Mouse (Mus musculus) thymus, adult 2 months (tissue): ENCODE measurements around the gene Fyb2.

Experiments used
- CTCF ChIP-seq: fragments of 200-500 bp; IDR thresholded peaks from 2 replicates; pipeline ENCODE4 v1.5.1; 2012; ENCODE audit warnings: mild to moderate bottlenecking, control low read depth, low read length, moderate library complexity, borderline replicate concordance; ENCODE audit not compliant: control insufficient read depth, poor library complexity, insufficient read depth; ENCODE audit errors: extremely low read depth
- POLR2A ChIP-seq: fragments of 200-500 bp; IDR thresholded peaks from 2 replicates; pipeline ENCODE4 v1.6.1; 2012; ENCODE audit warnings: mild to moderate bottlenecking, low read length, control low read depth, moderate library complexity; ENCODE audit not compliant: control insufficient read depth, poor library complexity, insufficient read depth; ENCODE audit errors: extremely low read depth

DNA sequence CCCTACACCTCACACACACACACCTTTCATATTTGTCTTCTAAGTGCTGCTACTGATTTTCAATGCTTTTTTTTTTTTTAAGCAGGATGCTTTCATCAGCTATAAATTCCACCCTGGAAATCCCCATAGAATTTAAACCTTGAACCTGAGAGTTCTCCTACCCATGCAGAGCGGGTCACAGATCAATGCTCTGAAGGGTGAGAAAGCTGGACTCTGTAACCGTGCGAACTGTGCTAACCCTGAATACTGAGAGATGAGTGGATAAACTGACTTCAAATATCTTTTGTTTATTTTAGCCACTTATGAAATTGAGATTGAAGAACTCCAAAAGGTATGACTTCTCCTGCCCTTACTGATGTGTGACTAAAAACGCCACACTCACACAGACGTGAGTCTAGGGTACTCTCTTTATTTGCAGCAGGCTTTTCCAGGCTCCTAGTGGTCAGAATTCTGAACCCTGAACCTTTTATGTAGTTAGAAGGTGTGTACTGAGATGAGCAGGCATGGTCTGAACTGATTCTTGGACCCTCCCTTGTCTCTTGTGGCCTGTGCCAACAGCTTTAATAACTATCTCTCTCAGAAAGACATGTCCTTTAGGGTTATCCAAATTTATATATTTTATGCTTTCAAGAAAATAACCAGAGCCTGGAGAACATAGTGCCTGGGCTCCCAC lies 72.8 kb downstream of the Fyb2 start:
- TF ChIP-seq CTCF: no peak
- no peak for TF ChIP-seq POLR2A
